Comparison of ENCODE assay signal across 13 mouse cellular contexts in the genomic region with DNA sequence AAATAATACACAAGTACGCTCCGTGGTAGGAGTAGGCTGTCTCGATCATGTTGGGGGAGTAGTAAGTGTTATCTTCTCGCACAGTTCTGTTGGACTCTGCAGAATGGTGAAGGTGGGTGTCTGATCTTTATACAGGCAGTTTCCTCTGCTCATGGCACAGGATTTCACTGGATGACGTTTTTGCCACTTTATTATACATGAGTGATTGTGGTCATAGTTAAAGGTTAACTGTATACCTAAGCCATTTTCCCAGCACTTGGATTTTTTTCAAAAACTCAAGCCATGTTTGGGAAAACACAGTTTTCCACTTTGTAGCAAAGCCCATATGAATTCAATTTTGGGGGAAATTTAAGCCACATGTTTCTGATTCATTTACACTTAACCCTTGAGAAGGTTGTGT.
DNase-seq lines count a peak whose midpoint lies in the region; ATAC-seq lines count a peak whose summit lies in the region.
"Had no signal": no experiment of that assay in that cellular context is flagged by ENCODE, and none has a peak within 500 bp of the region (broad histone marks: within the 10 kb centered on the region; RNA-seq: fewer than 3 reads in every experiment).

No protein-coding gene starts in this region.

- 69% methylated on average over 5 of the region's 5 CpGs for WGBS in kidney, embryonic 14.5 days
- WGBS in embryonic facial prominence, embryonic 15.5 days = 34% methylated on average over 5 of the region's 5 CpGs
- WGBS in kidney, embryonic 16.5 days = 64% methylated on average over 5 of the region's 5 CpGs

- no peaks in the 10 kb centered on the region for H3K27me3 ChIP-seq in kidney, embryonic 14.5 days (ENCODE audit: control insufficient read depth, insufficient read depth, low read length)
- no peaks in the 10 kb centered on the region for H3K27me3 ChIP-seq in embryonic facial prominence, embryonic 15.5 days
- no peaks in the 10 kb centered on the region for H3K27me3 ChIP-seq in kidney, embryonic 16.5 days (ENCODE audit: insufficient read depth, low read length)
- H3K27me3 ChIP-seq: megakaryocyte, embryonic 14.5 days had no signal

- H3K9ac ChIP-seq in kidney, embryonic 14.5 days (ENCODE audit: low read depth, low read length) = no peak overlapping the region
- H3K9ac ChIP-seq in embryonic facial prominence, embryonic 15.5 days = no peak overlapping the region
- H3K9ac ChIP-seq in kidney, embryonic 16.5 days (replicated peaks; ENCODE audit: low read length) = no peak overlapping the region

- no peaks in the 10 kb centered on the region for H3K36me3 ChIP-seq in kidney, embryonic 14.5 days (ENCODE audit: control insufficient read depth, insufficient read depth, low read length)
- H3K36me3 ChIP-seq in embryonic facial prominence, embryonic 15.5 days = no peaks in the 10 kb centered on the region
- H3K36me3 ChIP-seq in kidney, embryonic 16.5 days (ENCODE audit: insufficient read depth, low read length) = no peaks in the 10 kb centered on the region
- H3K36me3 ChIP-seq: forebrain, embryonic 10.5 days had no signal

- H3K4me2 ChIP-seq in kidney, embryonic 14.5 days (replicated peaks; ENCODE audit: low read depth, low read length) = no peak overlapping the region
- H3K4me2 ChIP-seq in embryonic facial prominence, embryonic 15.5 days (replicated peaks) = 0 out of 2 replicates have a peak overlapping the region, but pooled peaks have one; percentile 1
- no peak overlapping the region for H3K4me2 ChIP-seq in kidney, embryonic 16.5 days (replicated peaks; ENCODE audit: low read depth, low read length)

- no peak for ATAC-seq in kidney, embryonic 14.5 days (ENCODE audit: low FRiP score, low TSS enrichment)
- ATAC-seq in embryonic facial prominence, embryonic 15.5 days (ENCODE audit: insufficient number of reproducible peaks, low FRiP score, low TSS enrichment, low read depth) = no peak
- ATAC-seq in kidney, embryonic 16.5 days (ENCODE audit: low FRiP score, low TSS enrichment) = no peak; the same call in 1 of the 2 replicates
- ATAC-seq in megakaryocyte-erythroid progenitor cell, adult 5-6 weeks (replicated peaks; ENCODE audit: low FRiP score, low TSS enrichment, poor library complexity, severe bottlenecking) = peak; percentile 51

- no peak overlapping the region for H3K27ac ChIP-seq in kidney, embryonic 14.5 days (ENCODE audit: low read depth, low read length)
- H3K27ac ChIP-seq in embryonic facial prominence, embryonic 15.5 days (replicated peaks) = peak overlapping the region; percentile 71
- peak overlapping the region; percentile 51; the same call in 1 of the 2 replicates for H3K27ac ChIP-seq in kidney, embryonic 16.5 days (ENCODE audit: low read length)
- H3K27ac ChIP-seq: forebrain, embryonic 10.5 days had no signal

- peaks cover 14% of the 10 kb centered on the region; the same call in 1 of the 2 replicates for H3K4me1 ChIP-seq in kidney, embryonic 14.5 days (ENCODE audit: control insufficient read depth, insufficient read depth, low read length)
- peaks cover 44% of the 10 kb centered on the region for H3K4me1 ChIP-seq in embryonic facial prominence, embryonic 15.5 days
- H3K4me1 ChIP-seq in kidney, embryonic 16.5 days (ENCODE audit: insufficient read depth, low read length) = peaks cover 7% of the 10 kb centered on the region

- H3K9me3 ChIP-seq in kidney, embryonic 14.5 days (ENCODE audit: control insufficient read depth, low read length) = no peaks in the 10 kb centered on the region
- no peaks in the 10 kb centered on the region for H3K9me3 ChIP-seq in embryonic facial prominence, embryonic 15.5 days (replicated peaks)
- H3K9me3 ChIP-seq in kidney, embryonic 16.5 days (ENCODE audit: low read length) = no peaks in the 10 kb centered on the region
- H3K9me3 ChIP-seq: forebrain, embryonic 10.5 days; megakaryocyte, embryonic 14.5 days had no signal

- no peak overlapping the region for H3K4me3 ChIP-seq in kidney, embryonic 14.5 days (ENCODE audit: low read length)
- H3K4me3 ChIP-seq in embryonic facial prominence, embryonic 15.5 days (replicated peaks) = no peak overlapping the region
- no peak overlapping the region for H3K4me3 ChIP-seq in kidney, embryonic 16.5 days (ENCODE audit: low read length)
- H3K4me3 ChIP-seq: forebrain, embryonic 10.5 days; megakaryocyte, embryonic 14.5 days had no signal

- DNase-seq in kidney, adult 18-20 months = peak; percentile 36
- no peak for DNase-seq in natural killer cell, adult 2 months (ENCODE audit: low spot score in 2 of 2)
- no peak for DNase-seq in frontal cortex, adult 2 months (ENCODE audit: extremely low spot score in 1 of 2, low spot score in 1 of 2)
- DNase-seq: adrenal gland, adult 8-10 months; cerebellum, postnatal 36 days; lung, adult 2 months; thymus, postnatal 4 days had no signal
